ENCODE assay signal across 21 mouse cellular contexts in the genomic region with DNA sequence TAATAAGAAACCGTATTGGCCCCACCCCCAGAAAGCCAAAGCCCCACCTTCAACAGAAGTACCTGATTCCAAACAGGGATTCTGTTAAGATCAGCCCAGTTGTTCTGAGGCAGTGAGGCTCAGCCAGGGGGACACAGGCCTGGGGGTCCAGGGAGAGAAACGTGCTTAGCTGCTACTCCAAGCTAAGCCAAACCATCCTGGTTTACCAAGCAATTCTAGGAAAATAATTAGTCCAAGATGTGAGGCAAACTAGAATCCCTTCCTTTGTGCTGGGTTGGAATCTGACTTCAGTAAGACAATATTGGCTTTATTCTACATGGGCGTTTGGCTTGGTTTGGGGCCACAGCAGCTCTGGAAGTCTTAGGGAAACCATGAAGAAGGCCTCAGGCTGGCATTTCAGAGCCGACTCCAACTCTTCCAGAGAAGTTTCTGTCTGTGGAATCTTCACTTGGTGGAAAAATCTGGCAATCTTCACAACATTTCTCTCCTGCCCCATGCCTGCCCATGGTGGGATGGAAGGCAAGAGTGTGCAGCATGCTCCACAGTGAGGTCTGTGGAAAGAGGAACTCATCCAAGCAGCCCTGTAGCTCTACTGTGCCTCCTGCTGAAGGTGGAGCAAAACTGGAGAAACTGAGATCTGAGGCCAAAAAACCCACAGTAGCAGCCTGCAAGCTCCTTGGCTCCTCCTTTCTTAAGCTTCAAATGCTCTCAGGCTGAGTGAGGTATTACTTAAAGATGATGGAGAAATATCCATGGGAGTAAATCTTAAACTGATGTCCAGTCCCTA.
A peak's percentile ranks its signal among the peaks of the same experiment; 100 is the strongest.
DNase-seq lines count a peak whose midpoint lies in the region; ATAC-seq and TF ChIP-seq lines count a peak whose summit lies in the region.
"Had no signal": no experiment of that assay in that cellular context is flagged by ENCODE, and none has a peak within 500 bp of the region (broad histone marks: within the 10 kb centered on the region; RNA-seq: fewer than 3 reads in every experiment).

No protein-coding gene starts in this region.

- 59% methylated on average over 4 of the region's 4 CpGs for WGBS in bone marrow, adult 2 months
- 40% methylated on average over 4 of the region's 4 CpGs for WGBS in embryonic facial prominence, embryonic 15.5 days
- WGBS in limb, embryonic 11.5 days, result 34% methylated on average over 4 of the region's 4 CpGs

- peak; percentile 19 for DNase-seq in A20 (ENCODE audit: low read depth, low spot score)
- DNase-seq in limb, embryonic 11.5 days (ENCODE audit: low spot score), result peak; percentile 47
- no peak for DNase-seq in thymus, postnatal 10 days (ENCODE audit: low spot score in 2 of 2)
- DNase-seq in testis, postnatal 14 days (ENCODE audit: low spot score), result no peak
- no peak for DNase-seq in adrenal gland, postnatal 25 days
- DNase-seq: adrenal gland, postnatal 10 days; B cell, adult 2 months; cerebellum, adult 11-12 months; cerebellum, postnatal 14 days; gastrocnemius, postnatal 10 days; kidney, postnatal 36 days; lung, embryonic 14.5 days; lung, postnatal 36 days; thymus, postnatal 36 days had no signal

- peak; percentile 18; the same call in 1 of the 2 replicates for ATAC-seq in embryonic facial prominence, embryonic 15.5 days (ENCODE audit: insufficient number of reproducible peaks, low FRiP score, low TSS enrichment, low read depth)
- no peak for ATAC-seq in limb, embryonic 11.5 days (ENCODE audit: insufficient number of reproducible peaks, low FRiP score, low TSS enrichment, low read depth)
- no peak for ATAC-seq in megakaryocyte-erythroid progenitor cell, adult 5-6 weeks (replicated peaks; ENCODE audit: low FRiP score, low TSS enrichment, poor library complexity, severe bottlenecking)
- ATAC-seq: midbrain, embryonic 13.5 days; Patski had no signal

- TF ChIP-seq CTCF in bone marrow, adult 2 months (IDR thresholded peaks at IDR 0.05; ENCODE audit: control insufficient read depth, insufficient read depth, low read length), result peak; percentile 10; the same call in 1 of the 2 replicates

- no peaks in the 10 kb centered on the region for H3K36me3 ChIP-seq in embryonic facial prominence, embryonic 15.5 days
- no peaks in the 10 kb centered on the region for H3K36me3 ChIP-seq in limb, embryonic 11.5 days (ENCODE audit: control insufficient read depth, insufficient read depth, low read length)
- H3K36me3 ChIP-seq: midbrain, embryonic 13.5 days; neural tube, embryonic 12.5 days had no signal

- no peaks in the 10 kb centered on the region for H3K9me3 ChIP-seq in embryonic facial prominence, embryonic 15.5 days (replicated peaks)
- no peaks in the 10 kb centered on the region for H3K9me3 ChIP-seq in limb, embryonic 11.5 days (ENCODE audit: control insufficient read depth, low read length)
- H3K9me3 ChIP-seq: midbrain, embryonic 13.5 days; neural tube, embryonic 12.5 days had no signal

- H3K4me1 ChIP-seq in bone marrow, adult 2 months (ENCODE audit: control insufficient read depth, insufficient read depth, low read length), result no peaks in the 10 kb centered on the region; the same call in 1 of the 2 replicates
- H3K4me1 ChIP-seq in embryonic facial prominence, embryonic 15.5 days, result peaks cover 42% of the 10 kb centered on the region
- peaks cover 23% of the 10 kb centered on the region for H3K4me1 ChIP-seq in limb, embryonic 11.5 days (ENCODE audit: control insufficient read depth, insufficient read depth, low read length)

- no peak overlapping the region for H3K4me3 ChIP-seq in bone marrow, adult 2 months (replicated peaks; ENCODE audit: control insufficient read depth, low read depth, low read length)
- H3K4me3 ChIP-seq in embryonic facial prominence, embryonic 15.5 days (replicated peaks), result no peak overlapping the region
- no peak overlapping the region for H3K4me3 ChIP-seq in limb, embryonic 11.5 days (ENCODE audit: low read depth, low read length)
- H3K4me3 ChIP-seq: midbrain, embryonic 13.5 days; neural tube, embryonic 12.5 days had no signal

- no peak overlapping the region for H3K4me2 ChIP-seq in embryonic facial prominence, embryonic 15.5 days (replicated peaks)
- no peak overlapping the region for H3K4me2 ChIP-seq in limb, embryonic 11.5 days (ENCODE audit: low read depth, severe bottlenecking)
- H3K4me2 ChIP-seq: liver, embryonic 11.5 days; lung, embryonic 14.5 days; midbrain, embryonic 13.5 days; neural tube, embryonic 12.5 days had no signal

- no peaks in the 10 kb centered on the region for H3K27me3 ChIP-seq in embryonic facial prominence, embryonic 15.5 days
- H3K27me3 ChIP-seq in limb, embryonic 11.5 days (ENCODE audit: control insufficient read depth, insufficient read depth, low read length), result no peaks in the 10 kb centered on the region
- H3K27me3 ChIP-seq: neural tube, embryonic 12.5 days; Patski had no signal

- H3K9ac ChIP-seq in embryonic facial prominence, embryonic 15.5 days, result no peak overlapping the region
- 0 out of 2 replicates have a peak overlapping the region, but pooled peaks have one; percentile 4 for H3K9ac ChIP-seq in limb, embryonic 11.5 days (ENCODE audit: low read length)
- H3K9ac ChIP-seq: lung, embryonic 14.5 days; midbrain, embryonic 13.5 days; neural tube, embryonic 12.5 days had no signal

- H3K27ac ChIP-seq in bone marrow, adult 2 months (ENCODE audit: control insufficient read depth, insufficient read depth, low read depth, low read length, poor library complexity), result no peak overlapping the region
- H3K27ac ChIP-seq in embryonic facial prominence, embryonic 15.5 days (replicated peaks), result peak overlapping the region; percentile 80
- H3K27ac ChIP-seq in limb, embryonic 11.5 days (replicated peaks; ENCODE audit: low read depth, low read length), result peak overlapping the region; percentile 68
- H3K27ac ChIP-seq: midbrain, embryonic 13.5 days; neural tube, embryonic 12.5 days had no signal

- TF ChIP-seq POLR2A in bone marrow, adult 2 months (IDR thresholded peaks at IDR 0.05; ENCODE audit: borderline replicate concordance, control insufficient read depth, low read depth, low read length), result no peak

Comparison
In these comparisons a context has a peak if more than half of its experiments do, and no peak if none do; other contexts are left out.
1. DNase-seq: peak in A20 (single experiment) and limb, embryonic 11.5 days (single experiment); none in thymus, postnatal 10 days (0 of 2), testis, postnatal 14 days (single experiment) and adrenal gland, postnatal 25 days (single experiment).